Mouse (Mus musculus) adipocyte (in vitro differentiated cells): Measurements from ENCODE around the gene Usp35.

Experiments used
- DNase-seq: peaks from one replicate; pipeline ENCODE4 v3.0.0-alpha.2; 2016; ENCODE audit warnings: low spot score

The Usp35 gene

GRCm38 (mm10) chr7:97331726-97332666 is at the start of gene Usp35, which contains the start of gene Kctd21:
Usp35 (minus strand) TSS chr7:97332020.
Kctd21 (plus strand) TSS chr7:97332327.
- peak; percentile 87 for DNase-seq

DNA sequence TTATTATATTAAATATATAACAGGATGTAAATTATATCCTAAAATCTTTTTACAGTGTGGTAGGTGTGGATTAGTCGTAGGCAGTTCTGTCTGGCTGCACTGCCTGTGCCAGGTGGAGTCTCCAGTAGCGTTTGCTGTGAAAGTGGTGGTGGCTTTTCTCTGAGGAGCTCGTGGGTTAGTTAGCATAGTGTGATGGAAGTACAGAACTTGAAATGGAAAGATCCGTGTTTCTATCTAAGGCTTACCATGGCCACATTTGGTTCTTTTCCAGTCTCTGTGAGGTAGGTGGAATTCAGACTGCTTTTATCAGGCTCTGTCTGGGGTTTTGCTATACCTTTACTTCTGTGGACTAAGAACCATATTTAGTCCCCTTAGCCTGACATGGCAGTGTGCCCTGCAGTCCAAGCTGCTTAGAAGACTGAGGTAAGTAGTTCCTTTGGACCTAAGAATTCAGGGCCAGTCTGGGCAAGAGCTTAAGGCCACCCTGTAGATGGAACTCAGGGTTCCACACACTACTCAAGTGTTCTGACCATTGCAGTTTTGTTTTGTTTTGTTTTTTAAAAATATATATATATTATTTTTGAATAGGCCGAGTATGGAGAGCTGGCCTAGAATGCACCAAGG is 48.8 kb upstream of the Usp35 start:
- no peak for DNase-seq

DNA sequence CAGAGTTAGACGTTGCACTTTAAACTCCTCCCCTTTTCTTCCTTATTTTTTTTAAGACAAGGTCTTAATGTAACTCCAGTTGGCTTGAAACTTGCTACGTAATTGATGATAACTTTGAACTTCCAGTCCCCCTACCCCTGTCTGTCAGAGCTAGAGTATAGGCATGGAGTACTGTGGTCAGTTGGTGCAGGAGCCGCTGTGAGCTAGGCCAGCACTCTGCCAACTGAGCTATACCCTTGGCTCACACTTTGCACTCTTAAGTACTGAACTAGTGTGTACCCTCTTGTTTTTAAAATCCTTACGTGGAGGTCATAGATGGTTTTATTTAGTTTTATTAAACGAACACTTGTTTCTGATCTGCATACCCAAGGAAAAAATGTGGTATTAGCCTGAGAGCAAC is 47.5 kb upstream of the Usp35 start:
- no peak for DNase-seq

- DNase-seq, result no peak
Measured at GRCm38 (mm10) chr7:97375906-97376305, 44.1 kb upstream of the Usp35 start.

- DNase-seq, result no peak
Measured at GRCm38 (mm10) chr7:97375101-97375500, 43.3 kb upstream of the Usp35 start.

DNA sequence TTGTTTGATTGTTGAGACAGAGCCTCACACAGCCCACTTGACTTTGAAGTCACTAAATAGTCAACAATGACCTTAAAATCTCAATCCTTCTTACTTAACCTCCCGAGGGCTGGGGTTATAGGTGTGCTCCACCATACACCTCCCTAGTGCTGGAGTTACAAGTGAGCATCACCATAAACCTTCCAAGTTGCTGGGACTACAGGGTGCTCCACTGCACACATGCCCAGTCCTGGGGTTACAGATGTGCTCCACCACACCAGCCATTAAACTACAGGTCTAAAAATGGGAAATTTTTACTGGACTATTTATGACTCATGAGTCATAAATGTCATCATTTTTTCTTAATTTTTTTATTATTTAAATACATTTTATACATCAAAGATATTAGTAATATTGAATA is 34.1 kb upstream of the Usp35 start:
- no peak for DNase-seq

- DNase-seq, result no peak
Measured at GRCm38 (mm10) chr7:97361467-97361866, 29.6 kb upstream of the Usp35 start.

GRCm38 (mm10) chr7:97360955-97361354 is 29.1 kb upstream of the Usp35 start:
- no peak for DNase-seq

- DNase-seq, result no peak
Measured at GRCm38 (mm10) chr7:97360166-97360565, 28.3 kb upstream of the Usp35 start.

DNA sequence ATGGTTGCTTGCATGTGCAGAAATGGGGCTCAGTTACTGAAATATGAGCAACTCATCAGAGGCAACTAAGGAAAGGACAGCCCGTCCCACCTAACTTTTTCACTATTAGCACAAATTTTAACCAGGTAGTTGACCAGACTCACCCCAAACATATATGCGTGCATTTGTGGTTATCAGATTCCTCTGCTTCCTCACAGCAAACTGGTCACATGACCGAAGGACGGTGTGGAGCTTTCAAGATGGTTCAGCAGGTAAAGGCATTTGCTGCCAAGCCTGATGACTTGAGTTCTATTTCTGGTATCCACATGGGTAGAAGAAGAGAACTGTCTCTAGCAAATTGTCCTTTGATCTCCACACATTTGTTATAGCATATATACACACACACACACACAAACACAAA is 26.5 kb upstream of the Usp35 start:
- no peak for DNase-seq

DNA sequence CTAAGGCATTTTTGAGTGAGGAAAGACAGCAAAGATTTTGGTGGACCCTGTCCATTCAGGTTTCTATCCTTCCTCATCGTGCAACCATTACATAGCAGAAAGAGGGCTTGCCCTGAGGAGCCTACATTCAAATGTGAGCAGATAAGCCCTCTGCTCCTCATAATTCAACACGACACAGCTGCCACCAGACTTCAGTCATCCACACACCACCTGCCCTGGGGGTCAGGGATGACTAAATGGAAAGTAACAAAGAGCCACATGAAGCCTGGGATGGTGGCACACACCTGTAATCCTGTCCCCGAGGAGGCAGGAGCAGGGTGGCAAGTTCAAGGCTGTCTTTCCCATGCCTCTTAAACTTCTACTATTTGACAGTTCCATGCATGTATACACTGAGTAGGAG is 26.0 kb upstream of the Usp35 start:
- DNase-seq, result no peak

GRCm38 (mm10) chr7:97356875-97357276 is 25.1 kb upstream of the Usp35 start:
- DNase-seq, result peak; percentile 96

- DNase-seq, result peak; percentile 68
Measured at GRCm38 (mm10) chr7:97356253-97356652, 24.4 kb upstream of the Usp35 start.

DNA sequence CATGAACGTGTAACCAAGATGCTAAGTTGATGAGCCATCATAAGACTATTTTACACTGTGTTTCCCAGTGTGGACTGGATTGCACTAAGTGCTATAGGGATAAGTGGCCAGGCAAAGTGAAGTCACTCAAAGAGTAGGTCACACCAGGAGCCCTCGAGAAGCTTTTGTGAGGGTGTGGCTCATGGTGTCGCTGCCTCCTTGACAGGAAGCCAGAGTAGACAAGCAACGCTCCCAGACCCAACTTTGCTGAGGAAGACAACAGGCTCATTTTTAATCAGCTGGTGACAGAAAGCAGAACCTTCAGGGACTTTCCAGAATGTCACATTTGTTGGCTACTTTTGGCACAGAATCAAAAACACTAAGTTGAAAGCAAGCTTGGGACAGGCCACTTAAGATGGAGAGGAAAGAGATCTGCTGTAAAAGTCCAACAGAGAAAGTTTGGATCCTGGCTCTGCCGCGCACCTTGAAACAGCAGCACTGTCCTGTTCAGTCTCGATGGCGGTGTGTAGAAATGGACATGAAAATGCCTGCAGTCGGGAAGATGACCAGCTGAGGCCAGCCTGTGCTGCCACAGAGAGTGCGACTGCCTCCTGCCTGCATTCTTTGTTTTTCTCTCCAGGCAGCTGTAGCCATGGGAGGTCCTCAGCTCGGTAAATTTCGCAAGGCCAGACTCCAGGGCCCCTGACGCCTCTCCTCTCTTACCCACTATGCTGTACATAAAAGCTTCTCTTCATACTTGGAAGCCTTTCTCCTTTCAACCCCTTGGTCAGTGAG is 23.4 kb upstream of the Usp35 start:
- DNase-seq, result peak; percentile 72

DNA sequence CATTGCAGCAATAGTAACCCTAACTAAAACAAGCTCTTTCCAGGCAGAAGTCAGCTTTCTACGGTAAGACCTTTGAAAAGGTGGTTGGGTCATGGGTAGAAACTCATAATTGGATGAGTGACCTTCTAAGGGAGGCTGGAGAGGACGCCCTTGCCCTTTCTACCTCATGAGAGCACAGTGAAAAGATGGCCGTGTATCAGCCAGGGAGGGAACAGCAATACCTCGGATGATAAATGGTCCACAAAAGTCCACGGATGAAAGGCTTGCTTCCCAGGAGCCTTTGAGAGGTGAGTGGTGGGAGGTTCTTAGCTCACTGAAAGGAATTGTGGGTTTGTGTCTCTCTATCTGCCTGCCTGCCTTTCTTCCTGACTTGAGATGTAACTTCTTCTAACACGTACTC is 21.5 kb upstream of the Usp35 start:
- no peak for DNase-seq

GRCm38 (mm10) chr7:97351792-97352513 is 20.1 kb upstream of the Usp35 start:
- DNase-seq, result peak; percentile 85

GRCm38 (mm10) chr7:97350891-97351290 is 19.1 kb upstream of the Usp35 start:
- DNase-seq, result no peak

DNA sequence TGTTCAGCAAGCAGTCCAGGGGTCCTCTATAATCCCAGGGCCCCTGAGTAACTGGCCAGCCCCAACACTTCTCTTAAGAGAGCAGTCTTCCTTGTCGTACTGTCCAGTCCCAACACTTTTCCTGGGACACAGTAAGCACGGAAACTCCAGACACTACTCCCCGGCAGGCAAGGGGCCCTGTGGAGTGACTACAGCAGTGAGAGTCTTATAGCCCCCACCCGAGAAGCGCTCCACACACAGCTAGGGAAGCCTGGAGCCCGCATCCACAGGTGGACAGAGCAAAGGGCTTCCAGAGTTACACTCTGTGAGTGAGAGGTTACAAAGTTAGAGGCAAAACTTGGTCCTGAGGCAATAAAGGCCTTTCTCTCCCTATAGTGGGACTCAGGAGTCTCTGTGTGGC is 17.6 kb upstream of the Usp35 start:
- no peak for DNase-seq

- DNase-seq, result no peak
Measured at GRCm38 (mm10) chr7:97348836-97349235, 17.0 kb upstream of the Usp35 start.

GRCm38 (mm10) chr7:97348318-97348717 is 16.5 kb upstream of the Usp35 start:
- no peak for DNase-seq

- DNase-seq, result no peak
Measured at GRCm38 (mm10) chr7:97347464-97347863, 15.6 kb upstream of the Usp35 start.

- no peak for DNase-seq
Measured at GRCm38 (mm10) chr7:97346822-97347166, 15.0 kb upstream of the Usp35 start.
